Mouse (Mus musculus): ENCODE data around the gene Slc25a31.

Slc25a31 gene

DNA sequence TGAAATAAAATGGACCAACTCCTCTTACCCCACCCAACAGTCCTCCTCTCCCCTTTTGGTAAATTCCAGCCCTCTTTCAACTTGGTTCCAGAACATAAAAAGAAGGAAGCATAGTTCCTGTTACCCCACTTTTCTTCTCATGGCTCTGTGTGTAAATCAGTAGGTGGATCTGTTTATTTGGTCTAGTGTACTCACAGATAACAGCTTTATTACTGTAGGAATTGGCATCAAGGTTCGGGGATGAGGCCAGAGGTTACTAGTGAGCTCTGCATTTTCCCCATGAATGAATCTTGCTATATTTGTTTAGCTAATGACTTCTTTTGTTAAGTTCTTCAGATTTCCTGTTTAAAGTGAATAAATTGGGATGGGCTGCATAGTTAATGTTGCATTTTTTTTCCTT lies 7.4 kb downstream of the Slc25a31 start:
- no peak for DNase-seq (ENCODE audit: inconsistent age in 2 of 2, low spot score in 1 of 2)

DNA sequence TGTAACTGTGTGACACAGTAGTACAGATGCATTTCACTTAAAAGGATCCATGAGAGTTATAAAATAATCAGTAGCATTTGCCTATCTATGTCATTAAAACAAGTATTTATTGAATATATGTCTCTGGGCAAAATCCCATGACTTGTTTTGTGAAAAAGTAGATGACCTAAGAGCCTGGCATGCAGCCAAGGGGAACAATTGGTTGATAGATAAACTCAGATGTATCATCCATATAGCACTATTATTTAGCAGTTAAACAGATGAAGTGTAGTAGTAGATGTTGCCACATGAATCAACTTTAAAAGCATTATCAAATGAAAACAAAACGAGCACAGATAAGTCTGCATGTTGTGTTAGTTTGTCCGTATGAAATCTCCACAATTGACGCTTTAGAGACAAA lies 10.4 kb downstream of the Slc25a31 start:
- DNase-seq (ENCODE audit: inconsistent age in 2 of 2, low spot score in 1 of 2): no peak

GRCm38 (mm10) chr3:40738381-40738912 lies 29.8 kb downstream of the Slc25a31 start:
- no peak for DNase-seq (ENCODE audit: inconsistent age in 2 of 2, low spot score in 1 of 2)

- peak in 1 of 2 experiments; percentile 9 for DNase-seq (ENCODE audit: inconsistent age in 2 of 2, low spot score in 1 of 2)
Observed at GRCm38 (mm10) chr3:40744024-40744835, 35.6 kb downstream of the Slc25a31 start, which contains the start of gene Hspa4l. Hspa4l (plus strand) TSS chr3:40744495.

GRCm38 (mm10) chr3:40744836-40745660 lies 36.4 kb downstream of the Slc25a31 start:
- DNase-seq (ENCODE audit: inconsistent age in 2 of 2, low spot score in 1 of 2): peak; percentile 95 to 98

DNA sequence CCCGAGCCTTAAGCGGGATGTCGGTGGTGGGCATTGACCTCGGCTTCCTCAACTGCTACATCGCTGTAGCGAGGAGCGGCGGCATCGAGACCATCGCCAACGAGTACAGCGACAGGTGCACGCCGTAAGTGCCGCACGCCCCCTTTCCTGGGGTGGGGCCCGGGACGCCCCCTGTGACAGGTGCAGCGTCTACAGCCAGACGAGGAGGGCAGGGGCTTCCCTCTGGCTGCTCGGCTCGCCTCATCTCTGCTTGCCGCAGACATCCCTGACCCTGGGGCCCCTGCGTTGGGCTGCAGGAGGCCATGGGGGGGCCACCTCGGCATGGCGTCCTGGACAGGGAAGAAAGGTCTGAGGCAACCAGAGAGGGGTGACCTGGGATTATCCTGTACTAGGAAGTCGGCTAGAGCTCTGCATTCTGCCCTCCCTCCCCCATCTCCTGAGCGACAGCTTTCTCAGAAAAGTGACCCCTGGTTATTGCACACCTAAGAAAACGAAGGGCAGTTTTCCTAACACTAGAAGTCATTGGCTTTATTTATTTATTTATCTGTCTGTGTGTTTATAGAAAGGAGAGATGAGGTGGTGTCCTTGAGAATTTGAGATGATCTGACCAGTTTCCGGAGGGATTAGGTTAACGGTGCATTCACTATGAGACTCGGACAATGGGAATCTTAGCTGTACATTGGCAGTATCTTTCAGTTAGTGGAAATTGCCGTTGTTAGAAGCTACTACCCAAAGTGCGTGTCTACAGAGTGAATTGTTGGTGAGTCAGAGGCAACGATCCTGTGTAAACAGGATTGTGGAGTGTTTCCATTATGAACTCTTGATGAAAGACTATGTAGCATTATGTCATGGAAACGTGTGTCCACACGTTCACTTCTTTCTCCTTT lies 37.2 kb downstream of the Slc25a31 start:
- peak; percentile 15 to 76 for DNase-seq (ENCODE audit: inconsistent age in 2 of 2, low spot score in 1 of 2)

- DNase-seq (ENCODE audit: inconsistent age in 2 of 2, low spot score in 1 of 2): no peak
Observed at GRCm38 (mm10) chr3:40760746-40761145, 52.1 kb downstream of the Slc25a31 start.

DNA sequence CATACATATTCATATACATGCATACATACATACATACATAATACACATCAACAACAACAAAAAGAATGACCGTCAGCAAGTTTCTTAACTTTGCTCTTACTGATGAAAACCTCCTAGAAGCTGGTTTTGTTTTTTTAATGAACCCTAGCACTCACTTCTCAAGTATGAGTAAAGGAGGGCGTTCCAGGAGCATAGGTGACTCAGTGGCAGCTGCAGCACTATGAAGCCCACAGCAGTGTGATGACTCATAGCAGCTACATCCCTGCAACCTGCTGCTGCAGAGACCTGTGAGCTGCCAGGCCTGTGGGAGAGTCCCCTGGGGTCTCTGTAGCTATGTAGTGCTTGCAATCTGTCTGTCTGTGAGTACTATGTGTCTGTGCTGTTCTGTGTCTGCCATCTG lies 52.7 kb downstream of the Slc25a31 start:
- DNase-seq (ENCODE audit: inconsistent age in 2 of 2, low spot score in 1 of 2): no peak
